Mouse (Mus musculus) layer of hippocampus, postnatal 14 days (tissue): ENCODE data around the gene Pde4a. TPM values are rescaled to one million over a fixed set of nuclear protein-coding genes. Genes with fewer than 3 reads are reported as not detected.
A peak's percentile ranks its signal among the peaks of the same experiment; 100 is the strongest.

Experiments used
- DNase-seq, 2 experiments: peaks; one replicate each; pipeline ENCODE4 v3.0.0; 2021 to 2022; ENCODE audit warnings: low spot score in 2 of 2, mixed read lengths in 1 of 2
- total RNA-seq, 2 experiments: library from RNA; stranded (reverse); gene quantifications; 2 replicates each; pipeline ENCODE4 v1.2.3; 2021

The Pde4a gene
- total RNA-seq, 2 experiments from 2014 or later, result 63.8 to 69.9 TPM

DNA sequence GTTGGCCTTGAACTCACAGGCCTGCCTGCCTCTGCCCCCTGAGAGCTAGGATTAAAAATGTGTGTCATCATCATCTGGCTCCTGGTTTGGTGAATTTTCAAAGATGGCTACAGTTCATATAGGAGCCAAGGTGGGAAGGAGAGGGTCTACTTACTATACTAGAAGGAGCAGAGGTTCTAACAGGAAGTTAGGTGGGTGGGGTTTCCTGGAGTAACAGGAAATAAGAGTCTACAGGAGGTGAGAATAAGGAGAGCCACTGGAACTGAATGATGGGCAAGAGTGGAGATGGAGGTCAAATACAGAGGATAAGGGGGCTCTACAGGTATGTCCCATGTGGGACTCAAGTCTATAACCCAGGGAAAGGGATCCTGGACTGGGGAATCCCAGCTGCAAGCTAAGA, 17.1 kb upstream of the Pde4a start:
- DNase-seq, result no peak

GRCm38 (mm10) chr9:21149077-21149653, 16.3 kb upstream of the Pde4a start:
- DNase-seq, result no peak

- peak; percentile 88 to 93 for DNase-seq
These were observed 15.7 kb upstream of the Pde4a start, which contains the start of gene Cdc37 for GRCm38 (mm10) chr9:21149654-21150419. Cdc37 (minus strand) TSS chr9:21149982.

- DNase-seq, result peak; percentile 62 to 77
These were observed 12.8 kb upstream of the Pde4a start for GRCm38 (mm10) chr9:21152715-21153114.

- DNase-seq, result no peak
These were observed 12.2 kb upstream of the Pde4a start for GRCm38 (mm10) chr9:21153331-21153730.

GRCm38 (mm10) chr9:21153833-21154232, 11.7 kb upstream of the Pde4a start:
- no peak for DNase-seq

DNA sequence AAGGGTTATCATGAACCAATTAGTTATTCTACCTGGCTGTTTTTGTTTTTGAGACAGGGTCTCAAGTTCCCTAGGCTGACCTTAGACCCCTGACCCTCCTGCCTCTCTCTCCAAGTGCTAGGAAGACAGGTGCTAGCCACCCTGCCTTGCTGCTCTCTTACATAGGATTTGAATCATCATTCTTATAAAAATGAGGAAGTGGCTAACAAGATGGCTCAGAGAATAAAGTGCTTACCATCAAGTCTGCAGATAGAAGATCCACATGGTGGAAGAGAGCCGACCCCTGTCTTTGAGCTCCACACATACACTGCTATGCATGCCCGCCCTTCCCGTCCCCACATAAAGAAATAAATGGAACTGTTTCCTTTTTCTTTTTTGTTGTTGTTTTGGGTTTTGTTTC, 10.7 kb upstream of the Pde4a start:
- DNase-seq, result no peak

- DNase-seq, result peak; percentile 92 to 96
These were observed 4.2 kb upstream of the Pde4a start for GRCm38 (mm10) chr9:21161209-21161909.

DNA sequence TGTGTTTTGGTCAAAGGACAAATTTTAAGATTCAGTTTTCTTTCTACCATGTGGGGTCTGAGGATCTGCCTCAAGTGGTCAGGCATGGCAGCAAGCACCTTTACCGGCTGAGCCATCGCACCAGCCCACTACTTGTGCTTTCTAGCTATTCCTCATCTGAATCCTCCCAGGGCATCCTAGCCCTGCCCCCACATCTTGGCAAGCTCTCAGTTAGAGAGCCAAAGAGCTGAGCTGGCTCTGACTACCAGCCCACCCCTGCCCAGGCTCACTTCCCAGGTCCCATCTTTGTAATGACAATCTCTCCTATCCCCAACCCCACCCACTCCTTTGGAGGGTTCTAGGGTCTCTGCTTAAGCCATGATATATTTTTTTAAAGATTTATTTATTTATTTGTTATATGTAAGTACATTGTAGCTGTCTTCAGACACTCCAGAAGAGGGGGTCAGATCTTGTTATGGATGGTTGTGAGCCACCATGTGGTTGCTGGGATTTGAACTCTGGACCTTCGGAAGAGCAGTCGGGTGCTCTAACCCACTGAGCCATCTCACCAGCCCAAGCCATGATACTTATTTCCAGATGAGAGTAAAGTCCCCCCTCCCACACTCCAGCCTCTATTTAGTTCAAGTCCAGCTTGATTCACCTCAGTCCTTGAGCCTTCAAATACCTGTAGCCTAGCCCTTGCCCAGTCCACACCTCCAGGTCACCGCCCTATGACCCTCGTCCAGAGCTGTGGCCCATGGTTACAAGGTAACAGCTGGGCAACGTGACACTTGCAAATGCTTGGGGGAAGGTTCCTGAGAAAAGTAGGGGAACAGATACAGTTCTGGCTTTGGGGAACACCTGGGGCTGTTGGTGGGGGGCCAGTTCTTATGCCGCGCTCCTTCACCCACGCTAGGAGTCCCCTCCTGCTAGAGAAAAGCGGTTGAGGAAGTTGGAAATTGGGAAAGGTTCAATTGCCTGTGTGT, 2.1 kb upstream of the Pde4a start:
- DNase-seq, result no peak

DNA sequence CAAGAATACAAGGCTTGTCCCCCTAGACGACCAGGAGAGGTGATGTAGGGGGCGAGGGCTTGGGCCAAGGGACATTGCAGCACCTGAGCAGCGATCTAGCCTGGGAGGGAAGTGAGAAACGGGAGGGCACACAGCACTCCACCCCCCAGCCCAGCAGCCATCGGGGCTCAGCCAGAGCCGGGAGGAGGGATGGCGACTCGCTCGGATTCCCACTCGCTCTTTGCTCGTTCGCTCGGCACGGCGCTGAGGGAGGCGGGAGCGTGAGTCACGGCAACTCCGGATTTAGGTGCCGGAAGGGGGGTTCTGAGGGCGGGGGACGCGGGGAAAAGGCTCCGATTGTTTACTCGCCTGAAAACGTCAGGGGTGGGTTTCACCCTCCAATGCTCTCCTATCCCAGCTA, 1.4 kb upstream of the Pde4a start:
- peak in 1 of 2 experiments; percentile 45 for DNase-seq

- peak in 1 of 2 experiments; percentile 59 for DNase-seq
These were observed 488 bp downstream of the Pde4a start for GRCm38 (mm10) chr9:21165952-21166451.

- DNase-seq, result no peak
These were observed 1.0 kb downstream of the Pde4a start for GRCm38 (mm10) chr9:21166516-21166915.

GRCm38 (mm10) chr9:21167140-21168097, 1.9 kb downstream of the Pde4a start:
- DNase-seq, result no peak

DNA sequence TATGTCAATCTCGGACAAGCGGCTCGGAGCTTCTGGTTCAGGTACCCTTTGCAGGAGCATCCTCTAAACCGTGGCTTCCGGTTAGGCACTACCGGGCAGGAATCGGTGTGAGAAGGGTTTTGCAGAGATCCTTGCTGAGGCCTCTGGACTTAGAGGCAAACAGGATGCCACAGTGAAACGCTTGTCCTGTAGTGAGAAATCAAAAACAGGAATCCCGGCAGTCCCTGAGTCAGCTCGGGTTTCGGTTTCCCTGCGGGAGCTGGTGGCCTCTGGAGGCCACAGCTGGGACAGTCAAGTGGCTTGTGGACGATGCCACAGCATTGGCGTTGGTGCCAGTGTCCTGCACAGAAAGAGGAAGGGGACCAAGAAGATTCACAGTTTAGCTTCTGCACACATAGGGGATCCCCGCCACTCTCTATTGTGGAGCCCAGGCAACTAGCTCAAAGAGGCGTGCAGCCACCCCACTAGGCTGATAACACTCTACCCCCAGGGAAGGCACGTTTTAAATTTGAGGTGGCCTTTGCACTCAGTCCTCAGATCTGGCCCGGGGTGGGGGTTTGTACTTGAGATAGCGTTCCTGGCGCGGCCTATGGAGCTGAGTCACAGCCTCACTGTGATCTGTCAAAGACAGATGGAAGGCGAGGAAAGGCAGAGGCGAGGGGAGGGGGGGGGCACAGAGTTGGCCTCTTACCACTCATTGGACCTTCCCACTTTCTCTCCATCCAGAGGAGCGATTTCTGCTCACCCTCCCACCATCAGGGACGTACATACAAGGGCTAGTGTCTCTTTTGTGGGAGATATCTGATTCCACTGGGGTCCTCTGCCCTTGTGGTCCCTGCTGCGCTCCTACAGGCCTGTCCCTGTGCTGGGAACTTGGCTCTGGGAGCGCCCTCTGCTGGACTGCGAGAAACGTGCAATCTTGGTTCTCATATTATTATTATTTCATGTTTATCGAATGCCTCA, 2.9 kb downstream of the Pde4a start:
- DNase-seq, result peak; percentile 53 to 73

- DNase-seq, result no peak
These were observed 3.6 kb downstream of the Pde4a start for GRCm38 (mm10) chr9:21169157-21169556.

DNA sequence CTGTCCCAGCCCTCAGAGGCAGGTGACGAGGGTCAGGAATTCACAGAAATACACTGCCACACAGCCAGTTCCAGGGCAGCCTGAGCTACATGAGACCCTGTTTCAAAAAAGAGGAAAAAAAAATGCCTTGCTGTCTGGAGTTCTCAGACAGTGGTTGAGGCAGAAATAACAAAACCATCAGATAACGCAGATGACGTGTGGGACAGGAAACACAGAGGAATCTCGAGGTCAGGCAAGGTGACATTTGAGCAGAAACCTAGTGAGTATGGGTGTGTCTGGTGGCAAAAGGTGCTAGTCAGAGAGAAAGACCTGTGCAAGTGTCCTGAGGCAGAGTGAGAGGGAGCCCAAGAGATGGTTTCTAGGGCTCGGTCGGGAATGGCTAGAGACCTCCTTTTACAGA, 6.8 kb downstream of the Pde4a start:
- no peak for DNase-seq

- DNase-seq, result no peak
These were observed 14.9 kb downstream of the Pde4a start for GRCm38 (mm10) chr9:21180402-21180801.

DNA sequence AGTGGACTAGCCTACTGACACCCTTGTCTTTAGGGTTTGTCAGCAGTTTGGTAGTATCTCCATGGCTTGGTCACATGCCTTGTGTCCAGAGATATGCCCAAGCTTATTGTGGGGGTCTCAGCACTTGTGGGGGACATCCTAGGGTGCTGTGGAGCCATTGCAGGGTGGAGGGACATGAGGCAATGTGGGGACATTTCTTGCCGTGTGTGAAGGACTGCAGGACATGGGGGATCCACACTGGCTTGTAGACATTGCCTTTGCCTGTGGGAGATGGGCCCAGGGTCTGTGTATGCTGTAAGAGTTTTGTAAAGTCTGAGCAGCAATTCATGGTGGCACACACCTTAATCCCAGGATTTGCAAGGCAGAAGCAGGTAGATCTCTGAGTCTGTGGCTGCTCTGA, 15.3 kb downstream of the Pde4a start:
- no peak for DNase-seq
